Mouse (Mus musculus): ENCODE measurements around the gene Fgfr1op2. TPM values are rescaled to one million over a fixed set of nuclear protein-coding genes. Genes with fewer than 3 reads are reported as not detected.

Fgfr1op2 gene
- 44.7 and 47.6 TPM in 2 replicates for polyA plus RNA-seq (2014; fragmentation: Nextera tagmentation; extraction: Ambion mirVana)

DNA sequence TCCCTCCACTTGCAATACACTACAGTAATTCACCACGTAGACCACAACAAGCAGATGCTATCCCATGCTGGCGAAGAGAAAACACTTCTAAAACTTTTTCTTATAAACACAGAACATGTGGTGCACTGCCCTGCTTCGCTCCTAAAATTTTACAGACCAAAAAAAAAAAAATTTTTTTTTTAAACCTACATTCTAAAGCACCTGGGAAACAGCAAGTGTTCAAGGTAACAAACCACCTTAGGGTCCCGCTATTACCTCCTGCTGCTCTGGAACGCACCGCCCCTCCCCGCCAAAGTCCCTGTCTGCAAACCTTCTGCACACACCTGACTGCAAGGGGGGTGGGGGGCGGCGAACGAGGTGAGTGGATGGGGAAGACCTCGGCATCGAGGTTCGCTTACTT lies at the start of gene Fgfr1op2:
Gene Fgfr1op2, plus strand, starts transcription at position 301 of the 400 bp plus-strand sequence.
- ATAC-seq (ENCODE audit: low read depth), result no peak
- H3K4me3 ChIP-seq (ENCODE audit: low read depth, low read length), result peak within 1 kb of the TSS; percentile 85
- peak within 1 kb of the TSS; percentile 79 for H3K4me2 ChIP-seq (ENCODE audit: low read depth, low read length)
- 3% methylated on average over 13 of the region's 13 CpGs for WGBS
- H3K4me1 ChIP-seq (ENCODE audit: control insufficient read depth, insufficient read depth, low read length), result peaks cover 28% of the 10 kb centered on the region
- H3K9me3 ChIP-seq (ENCODE audit: control insufficient read depth, low read length), result no peaks in the 10 kb centered on the region
- H3K27ac ChIP-seq (ENCODE audit: low read depth, low read length), result peak within 1 kb of the TSS; percentile 97
- H3K36me3 ChIP-seq (ENCODE audit: control insufficient read depth, insufficient read depth, low read length), result no peaks in the 10 kb centered on the region
- H3K27me3 ChIP-seq (ENCODE audit: control insufficient read depth, insufficient read depth, low read length), result no peaks in the 10 kb centered on the region
- peak within 1 kb of the TSS; percentile 86 for H3K9ac ChIP-seq (replicated peaks; ENCODE audit: low read depth, low read length)

DNA sequence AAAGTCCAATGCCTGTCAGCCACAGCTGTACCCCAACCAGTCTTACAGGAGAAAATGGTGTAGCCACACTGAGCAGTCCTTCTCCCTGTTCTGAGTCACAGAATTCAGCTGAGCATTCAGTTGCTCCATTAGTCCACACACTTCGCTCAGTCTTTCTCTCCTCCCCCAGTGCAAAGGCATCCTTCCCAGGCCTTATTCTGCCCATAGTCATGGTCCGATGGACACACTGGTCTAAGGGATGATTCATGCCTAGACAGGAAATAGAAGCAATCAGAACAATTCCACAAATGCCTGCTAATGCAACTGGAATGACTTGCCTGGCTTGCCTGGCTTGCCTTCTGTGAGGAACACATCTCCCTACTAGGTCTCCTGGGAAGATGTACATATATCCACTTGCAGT lies 49.5 kb upstream of the Fgfr1op2 start:
- H3K4me3 ChIP-seq (ENCODE audit: low read depth, low read length), result no peak overlapping the region
- no peaks in the 10 kb centered on the region for H3K36me3 ChIP-seq (ENCODE audit: control insufficient read depth, insufficient read depth, low read length)
- no peaks in the 10 kb centered on the region for H3K9me3 ChIP-seq (ENCODE audit: control insufficient read depth, low read length)
- H3K4me1 ChIP-seq (ENCODE audit: control insufficient read depth, insufficient read depth, low read length), result no peaks in the 10 kb centered on the region
- 96% methylated on average over 2 of the region's 2 CpGs for WGBS
- H3K4me2 ChIP-seq (ENCODE audit: low read depth, low read length), result no peak overlapping the region
- H3K9ac ChIP-seq (replicated peaks; ENCODE audit: low read depth, low read length), result no peak overlapping the region
- no peaks in the 10 kb centered on the region for H3K27me3 ChIP-seq (ENCODE audit: control insufficient read depth, insufficient read depth, low read length)
- no peak for ATAC-seq (ENCODE audit: low read depth)
- no peak overlapping the region for H3K27ac ChIP-seq (ENCODE audit: low read depth, low read length)

DNA sequence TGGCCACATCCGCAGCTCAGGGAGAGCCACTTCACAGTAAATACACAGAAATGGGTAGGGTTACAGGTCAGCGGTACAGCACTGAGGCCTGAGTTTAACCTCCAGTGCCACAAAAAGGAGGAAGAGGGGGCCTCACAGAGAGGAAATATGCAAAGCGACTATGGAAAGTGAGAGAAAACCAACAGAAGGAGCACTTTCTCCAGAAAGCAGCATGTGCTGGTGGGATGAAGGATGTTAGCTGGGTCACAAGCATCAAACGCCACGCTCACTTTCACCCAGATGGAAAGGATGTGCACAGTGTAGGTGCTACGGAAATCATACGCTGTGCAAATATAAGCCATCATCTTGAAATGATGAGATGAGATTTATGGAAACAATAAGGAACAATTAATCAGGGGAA lies 46.6 kb upstream of the Fgfr1op2 start:
- no peak for ATAC-seq (ENCODE audit: low read depth)
- Histone ChIP-seq H3K27ac (ENCODE audit: low read depth, low read length) (no peak overlapping the region), H3K9ac (replicated peaks; ENCODE audit: low read depth, low read length) (no peak overlapping the region), H3K9me3 (ENCODE audit: control insufficient read depth, low read length) (no peaks in the 10 kb centered on the region), H3K4me3 (ENCODE audit: low read depth, low read length) (no peak overlapping the region), H3K36me3 (ENCODE audit: control insufficient read depth, insufficient read depth, low read length) (no peaks in the 10 kb centered on the region), H3K27me3 (ENCODE audit: control insufficient read depth, insufficient read depth, low read length) (no peaks in the 10 kb centered on the region), H3K4me2 (ENCODE audit: low read depth, low read length) (no peak overlapping the region), H3K4me1 (ENCODE audit: control insufficient read depth, insufficient read depth, low read length) (no peaks in the 10 kb centered on the region)
- 59% methylated on average over 7 of the region's 7 CpGs for WGBS

DNA sequence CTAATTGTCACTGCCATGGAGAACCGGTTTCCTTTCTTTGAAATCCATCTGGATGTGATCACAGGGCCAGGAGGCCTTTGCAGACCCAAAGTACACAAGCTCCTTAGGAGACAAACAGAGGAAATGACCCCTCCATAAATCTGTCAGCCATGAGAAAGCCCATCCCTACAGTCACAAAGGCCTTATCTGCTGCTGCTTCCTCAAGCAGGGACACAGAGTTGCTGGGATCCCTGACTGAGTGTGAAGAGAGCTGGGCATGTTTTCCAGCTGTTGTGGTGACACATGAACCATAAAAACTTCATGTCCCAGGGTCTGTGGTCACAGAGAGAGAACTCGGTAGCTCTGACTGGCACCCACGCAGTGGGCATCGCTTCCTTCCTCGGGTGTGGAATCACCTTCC lies 46.2 kb upstream of the Fgfr1op2 start:
- H3K27me3 ChIP-seq (ENCODE audit: control insufficient read depth, insufficient read depth, low read length), result no peaks in the 10 kb centered on the region
- H3K4me1 ChIP-seq (ENCODE audit: control insufficient read depth, insufficient read depth, low read length), result no peaks in the 10 kb centered on the region
- H3K36me3 ChIP-seq (ENCODE audit: control insufficient read depth, insufficient read depth, low read length), result no peaks in the 10 kb centered on the region
- no peaks in the 10 kb centered on the region for H3K9me3 ChIP-seq (ENCODE audit: control insufficient read depth, low read length)
- H3K4me2 ChIP-seq (ENCODE audit: low read depth, low read length), result no peak overlapping the region
- no peak for ATAC-seq (ENCODE audit: low read depth)
- no peak overlapping the region for H3K9ac ChIP-seq (replicated peaks; ENCODE audit: low read depth, low read length)
- no peak overlapping the region for H3K4me3 ChIP-seq (ENCODE audit: low read depth, low read length)
- 24% methylated on average over 5 of the region's 5 CpGs for WGBS
- no peak overlapping the region for H3K27ac ChIP-seq (ENCODE audit: low read depth, low read length)

DNA sequence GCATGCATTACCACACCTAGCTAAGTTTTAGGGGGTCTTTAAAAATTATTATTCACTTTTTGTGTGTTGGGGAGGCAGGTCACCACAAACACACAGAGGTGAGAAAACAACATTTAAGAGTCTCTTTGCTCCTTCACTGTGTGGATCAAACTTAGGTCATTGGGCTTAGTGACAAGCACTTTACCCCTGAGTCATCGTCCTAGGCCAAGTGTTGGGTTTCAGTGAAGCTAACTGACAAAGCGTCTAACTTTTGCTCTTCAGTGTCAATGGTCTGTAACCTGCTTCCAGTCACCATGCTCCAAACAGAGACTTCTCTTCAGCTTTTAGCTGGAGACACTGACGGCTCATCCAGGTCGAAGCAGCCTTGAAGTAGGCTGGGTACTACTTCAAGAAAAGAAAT lies 43.9 kb upstream of the Fgfr1op2 start:
- no peak overlapping the region for H3K27ac ChIP-seq (ENCODE audit: low read depth, low read length)
- no peak overlapping the region for H3K9ac ChIP-seq (replicated peaks; ENCODE audit: low read depth, low read length)
- no peak for ATAC-seq (ENCODE audit: low read depth)
- no peak overlapping the region for H3K4me3 ChIP-seq (ENCODE audit: low read depth, low read length)
- H3K9me3 ChIP-seq (ENCODE audit: control insufficient read depth, low read length), result no peaks in the 10 kb centered on the region
- no peaks in the 10 kb centered on the region for H3K27me3 ChIP-seq (ENCODE audit: control insufficient read depth, insufficient read depth, low read length)
- no peak overlapping the region for H3K4me2 ChIP-seq (ENCODE audit: low read depth, low read length)
- 96% methylated on average over 4 of the region's 4 CpGs for WGBS
- no peaks in the 10 kb centered on the region for H3K36me3 ChIP-seq (ENCODE audit: control insufficient read depth, insufficient read depth, low read length)
- H3K4me1 ChIP-seq (ENCODE audit: control insufficient read depth, insufficient read depth, low read length), result no peaks in the 10 kb centered on the region

DNA sequence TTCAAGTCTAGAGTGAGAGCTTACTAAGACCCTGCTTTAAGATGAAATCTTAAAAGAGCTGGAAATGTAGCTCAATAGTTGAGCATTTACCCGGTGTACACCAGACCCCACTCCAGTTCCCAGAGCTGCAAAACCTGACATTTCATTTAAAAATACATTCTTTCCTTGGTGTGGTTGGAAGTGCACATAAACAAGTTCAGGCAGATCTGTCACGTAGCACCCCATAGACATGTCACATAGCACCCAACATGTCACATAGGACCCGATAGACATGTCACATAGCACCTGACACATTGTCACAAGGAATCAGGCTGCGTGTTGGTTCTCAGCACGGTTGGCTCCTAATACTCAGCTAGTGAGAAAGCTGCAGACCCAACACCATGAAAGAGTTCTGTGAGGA lies 41.5 kb upstream of the Fgfr1op2 start:
- WGBS, result 94% methylated on average over 5 of the region's 5 CpGs
- no peaks in the 10 kb centered on the region for H3K27me3 ChIP-seq (ENCODE audit: control insufficient read depth, insufficient read depth, low read length)
- H3K36me3 ChIP-seq (ENCODE audit: control insufficient read depth, insufficient read depth, low read length), result no peaks in the 10 kb centered on the region
- no peak overlapping the region for H3K9ac ChIP-seq (replicated peaks; ENCODE audit: low read depth, low read length)
- no peak overlapping the region for H3K27ac ChIP-seq (ENCODE audit: low read depth, low read length)
- H3K4me3 ChIP-seq (ENCODE audit: low read depth, low read length), result no peak overlapping the region
- no peak overlapping the region for H3K4me2 ChIP-seq (ENCODE audit: low read depth, low read length)
- H3K9me3 ChIP-seq (ENCODE audit: control insufficient read depth, low read length), result no peaks in the 10 kb centered on the region
- no peak for ATAC-seq (ENCODE audit: low read depth)
- no peaks in the 10 kb centered on the region for H3K4me1 ChIP-seq (ENCODE audit: control insufficient read depth, insufficient read depth, low read length)

DNA sequence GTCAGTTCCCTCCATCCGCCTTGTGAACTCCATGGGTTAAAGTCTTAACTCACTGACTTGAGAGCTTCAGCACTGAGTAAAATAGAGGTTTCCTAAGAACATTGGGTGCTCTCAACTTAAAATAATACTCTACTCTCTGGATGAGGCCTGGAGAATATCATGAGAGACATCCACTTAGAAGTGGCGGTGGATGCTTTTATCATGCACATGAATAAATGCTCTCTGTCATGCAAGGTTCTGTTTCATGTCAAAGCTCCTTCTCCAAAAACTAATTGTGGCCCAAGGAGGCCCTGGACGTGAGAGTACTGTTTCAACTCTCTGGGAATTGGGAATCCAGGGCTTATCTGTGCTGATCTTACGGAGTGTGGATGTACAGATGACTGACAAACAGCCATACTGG lies 39.9 kb upstream of the Fgfr1op2 start:
- Histone ChIP-seq H3K4me2 (ENCODE audit: low read depth, low read length) (no peak overlapping the region), H3K4me3 (ENCODE audit: low read depth, low read length) (no peak overlapping the region), H3K27ac (ENCODE audit: low read depth, low read length) (no peak overlapping the region), H3K27me3 (ENCODE audit: control insufficient read depth, insufficient read depth, low read length) (no peaks in the 10 kb centered on the region), H3K4me1 (ENCODE audit: control insufficient read depth, insufficient read depth, low read length) (no peaks in the 10 kb centered on the region), H3K36me3 (ENCODE audit: control insufficient read depth, insufficient read depth, low read length) (no peaks in the 10 kb centered on the region), H3K9ac (replicated peaks; ENCODE audit: low read depth, low read length) (no peak overlapping the region), H3K9me3 (ENCODE audit: control insufficient read depth, low read length) (no peaks in the 10 kb centered on the region)
- no peak for ATAC-seq (ENCODE audit: low read depth)
- WGBS, result 95% methylated on average over 4 of the region's 4 CpGs

DNA sequence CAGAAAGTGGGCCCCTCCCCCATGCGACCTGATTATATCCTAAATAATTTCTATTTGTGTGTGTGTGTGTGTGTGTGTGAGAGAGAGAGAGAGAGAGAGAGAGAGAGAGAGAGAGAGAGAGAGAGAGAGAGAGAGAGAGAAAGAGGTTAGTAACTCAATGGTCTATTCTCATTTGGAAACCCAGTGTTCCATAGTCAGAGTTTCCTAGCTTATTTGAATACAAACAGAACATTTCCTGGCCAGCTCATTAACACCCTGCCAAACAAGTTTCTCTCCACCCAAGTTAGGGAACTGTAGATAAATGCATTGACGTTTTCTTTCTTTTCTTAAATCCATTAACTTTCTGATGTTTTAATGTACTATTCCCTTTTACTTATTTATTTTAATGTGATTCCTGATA lies 38.9 kb upstream of the Fgfr1op2 start:
- Histone ChIP-seq H3K4me1 (ENCODE audit: control insufficient read depth, insufficient read depth, low read length) (no peaks in the 10 kb centered on the region), H3K9me3 (ENCODE audit: control insufficient read depth, low read length) (no peaks in the 10 kb centered on the region), H3K27me3 (ENCODE audit: control insufficient read depth, insufficient read depth, low read length) (no peaks in the 10 kb centered on the region), H3K27ac (ENCODE audit: low read depth, low read length) (no peak overlapping the region), H3K4me2 (ENCODE audit: low read depth, low read length) (no peak overlapping the region), H3K4me3 (ENCODE audit: low read depth, low read length) (no peak overlapping the region), H3K9ac (replicated peaks; ENCODE audit: low read depth, low read length) (no peak overlapping the region), H3K36me3 (ENCODE audit: control insufficient read depth, insufficient read depth, low read length) (no peaks in the 10 kb centered on the region)
- WGBS, result 79% methylated on average over 2 of the region's 2 CpGs
- ATAC-seq (ENCODE audit: low read depth), result no peak

DNA sequence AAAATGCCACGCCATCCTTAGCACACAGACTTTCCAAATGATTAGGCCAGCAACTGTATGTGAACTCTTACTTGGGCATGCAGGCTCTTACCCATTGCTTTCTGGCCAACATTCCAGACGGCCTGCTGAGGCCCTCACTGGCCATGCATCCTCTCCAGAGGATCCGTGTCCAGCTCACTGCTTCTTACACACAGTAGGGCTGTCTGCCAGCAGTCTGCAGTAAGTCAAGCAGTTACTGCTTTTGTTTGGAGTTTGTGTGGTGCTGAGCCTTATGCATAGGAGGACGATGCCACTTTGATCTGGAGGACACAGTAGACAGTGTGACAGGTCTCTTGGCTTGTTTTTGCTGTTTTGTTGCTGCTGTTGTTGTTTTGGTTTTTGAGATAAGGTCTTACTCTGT lies 38.3 kb upstream of the Fgfr1op2 start:
- 53% methylated on average over 4 of the region's 4 CpGs for WGBS
- Histone ChIP-seq H3K27ac (ENCODE audit: low read depth, low read length) (no peak overlapping the region), H3K4me3 (ENCODE audit: low read depth, low read length) (no peak overlapping the region), H3K9ac (replicated peaks; ENCODE audit: low read depth, low read length) (no peak overlapping the region), H3K4me1 (ENCODE audit: control insufficient read depth, insufficient read depth, low read length) (no peaks in the 10 kb centered on the region), H3K4me2 (ENCODE audit: low read depth, low read length) (no peak overlapping the region), H3K9me3 (ENCODE audit: control insufficient read depth, low read length) (no peaks in the 10 kb centered on the region), H3K36me3 (ENCODE audit: control insufficient read depth, insufficient read depth, low read length) (no peaks in the 10 kb centered on the region), H3K27me3 (ENCODE audit: control insufficient read depth, insufficient read depth, low read length) (no peaks in the 10 kb centered on the region)
- no peak for ATAC-seq (ENCODE audit: low read depth)

DNA sequence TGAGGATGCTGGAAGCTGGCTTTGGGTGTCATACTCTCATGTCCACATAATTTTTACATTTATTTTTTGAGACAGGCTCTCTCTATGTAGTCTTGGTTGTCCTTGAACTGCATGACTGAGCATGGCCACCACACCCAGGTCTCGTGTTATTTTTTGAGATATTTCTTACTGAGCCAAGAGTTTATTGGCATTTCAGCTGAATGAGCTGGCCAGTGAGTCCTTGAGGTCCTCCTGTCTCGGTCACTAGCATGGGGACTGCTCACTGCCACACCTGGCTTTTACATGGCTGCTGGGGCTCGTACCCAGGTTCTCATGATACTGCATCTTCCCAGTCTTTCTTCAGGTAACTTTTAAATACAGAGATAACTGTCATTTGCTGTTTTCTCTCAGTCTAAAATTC lies 36.6 kb upstream of the Fgfr1op2 start:
- Histone ChIP-seq H3K27me3 (ENCODE audit: control insufficient read depth, insufficient read depth, low read length) (no peaks in the 10 kb centered on the region), H3K9me3 (ENCODE audit: control insufficient read depth, low read length) (no peaks in the 10 kb centered on the region), H3K36me3 (ENCODE audit: control insufficient read depth, insufficient read depth, low read length) (no peaks in the 10 kb centered on the region), H3K4me2 (ENCODE audit: low read depth, low read length) (no peak overlapping the region), H3K9ac (replicated peaks; ENCODE audit: low read depth, low read length) (no peak overlapping the region), H3K4me1 (ENCODE audit: control insufficient read depth, insufficient read depth, low read length) (no peaks in the 10 kb centered on the region), H3K27ac (ENCODE audit: low read depth, low read length) (no peak overlapping the region), H3K4me3 (ENCODE audit: low read depth, low read length) (no peak overlapping the region)
- no peak for ATAC-seq (ENCODE audit: low read depth)
- WGBS, result 91% methylated on average over 3 of the region's 3 CpGs

Data from neural tube, embryonic 14.5 days (tissue).